Mouse (Mus musculus): ENCODE results near the gene Ypel3.
"Not testable (repeated sequence)": the region's sequence is repeated elsewhere in the genome, so short reads cannot be mapped to it uniquely, and the experiment has no call there.

The Ypel3 gene

DNA sequence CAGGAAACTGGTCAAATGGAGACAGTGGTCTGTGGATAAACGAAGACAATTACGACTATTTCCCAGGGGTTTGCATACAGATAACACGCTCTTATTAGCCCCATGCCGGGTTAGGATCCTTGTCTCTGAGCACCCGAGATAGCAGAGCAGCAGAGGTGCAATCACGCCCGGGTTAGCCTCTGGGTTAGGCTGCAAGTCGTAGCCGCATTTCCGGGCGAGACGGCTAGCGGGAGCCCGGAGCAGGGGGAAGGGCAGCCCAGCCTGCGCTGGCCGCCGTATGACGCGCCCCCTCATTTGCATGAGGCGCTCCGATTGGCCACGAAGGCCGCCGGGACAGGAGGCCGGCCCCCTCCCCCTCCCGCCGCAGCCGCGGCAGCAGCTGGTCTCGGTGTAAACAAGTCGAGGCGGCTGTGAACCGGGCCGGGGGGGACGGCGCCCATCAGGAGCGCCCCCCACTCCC lies at the start of gene Ypel3:
TSS of gene Ypel3 (plus strand) at position 358 of the 460 bp plus-strand sequence.
- DNase-seq: peak; percentile 97

DNA sequence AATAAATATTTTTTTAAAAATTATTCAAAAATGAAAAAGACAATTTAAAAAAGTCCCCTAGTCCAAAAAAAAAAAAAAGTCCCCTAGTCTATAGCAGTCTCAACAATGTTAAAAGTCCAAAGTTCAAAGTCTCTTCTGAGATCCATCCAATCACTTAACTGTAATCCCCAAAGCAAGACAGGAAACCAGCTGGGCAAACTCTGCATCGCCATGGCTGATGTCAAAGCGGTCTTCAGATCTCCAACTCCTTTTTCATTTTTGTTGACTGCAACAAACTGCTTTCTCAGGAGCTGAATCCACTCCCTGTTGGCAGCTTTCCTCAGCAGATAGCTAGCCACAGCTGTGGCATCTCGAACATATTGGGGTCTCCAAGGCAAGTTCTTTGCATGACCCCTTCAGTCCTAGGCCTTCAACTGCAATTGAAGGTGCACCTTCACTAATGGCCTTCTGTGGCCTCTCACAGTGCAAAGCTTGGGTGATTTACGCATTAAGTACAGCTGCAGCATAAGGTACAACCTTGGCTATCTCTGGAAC lies 46.4 kb upstream of the Ypel3 start:
- not testable (repeated sequence) for DNase-seq

DNA sequence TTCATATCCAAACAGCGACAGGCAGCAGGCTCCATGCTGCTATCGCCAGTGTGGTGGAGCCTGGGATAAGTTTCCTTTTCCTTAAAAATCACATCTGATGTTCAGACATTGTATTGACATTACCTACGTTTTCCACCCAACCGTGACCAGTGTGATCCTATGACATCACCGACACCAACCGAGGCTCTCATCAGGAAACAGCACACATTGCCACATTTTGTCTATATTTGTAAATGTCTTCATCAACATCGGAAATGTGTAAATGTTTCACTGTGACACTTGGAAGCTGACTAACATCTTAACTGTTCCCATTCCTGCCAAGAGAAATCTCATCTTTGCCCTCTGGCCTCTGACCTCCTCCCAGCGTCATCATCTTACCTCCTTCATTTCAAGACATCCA lies 40.6 kb upstream of the Ypel3 start:
- DNase-seq: no peak

GRCm38 (mm10) chr7:126739551-126739950 lies 37.2 kb upstream of the Ypel3 start:
- DNase-seq: no peak

DNA sequence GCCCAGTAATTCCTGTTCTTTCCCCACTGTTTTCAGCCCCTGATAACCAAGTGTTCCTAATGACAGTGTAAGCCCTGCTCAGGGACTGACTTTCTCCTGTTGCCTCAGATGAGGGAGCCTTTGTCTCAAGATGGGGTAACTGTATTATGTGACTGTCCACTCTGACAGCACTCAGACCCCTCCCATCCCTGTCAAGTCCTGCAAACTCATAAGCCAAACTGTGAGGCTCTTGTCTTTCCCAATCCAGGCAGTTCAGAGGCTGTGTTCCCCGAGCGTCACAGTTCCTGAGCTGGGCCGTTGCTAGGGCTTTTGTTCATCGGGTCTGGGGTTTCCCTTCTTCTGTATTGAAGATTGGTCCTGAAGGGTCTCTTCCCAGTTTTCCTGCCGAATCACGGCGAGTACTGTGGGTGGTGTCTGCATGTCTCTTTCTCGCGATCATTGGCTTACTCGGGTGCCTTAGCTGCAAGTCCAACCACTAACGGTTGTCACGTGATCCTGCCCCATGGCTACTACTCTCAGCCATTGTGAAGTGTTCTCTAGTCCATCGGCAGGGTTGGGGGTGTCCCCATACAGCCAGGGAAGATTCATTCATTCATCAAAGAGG lies 36.5 kb upstream of the Ypel3 start:
- DNase-seq: no peak

DNA sequence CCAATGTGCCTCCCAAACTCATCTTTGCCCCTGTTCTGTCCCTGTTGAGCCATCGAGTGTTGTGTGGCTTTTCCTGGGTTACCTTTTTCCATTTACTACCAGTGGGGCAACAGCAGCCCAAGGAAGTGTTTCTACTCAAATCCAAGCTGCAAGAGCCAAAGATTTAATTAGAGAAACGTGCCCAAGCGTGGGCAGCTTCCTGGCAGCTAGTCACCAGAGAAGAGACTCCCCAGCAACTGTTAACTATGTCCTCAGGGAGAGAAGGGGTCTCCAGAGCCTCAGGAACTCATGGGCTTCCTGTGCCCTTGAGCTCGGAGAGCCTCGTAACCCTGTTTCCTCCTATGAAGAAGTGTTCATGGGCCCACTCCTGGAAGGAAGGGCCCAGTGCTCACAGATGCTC lies 35.8 kb upstream of the Ypel3 start:
- no peak for DNase-seq

DNA sequence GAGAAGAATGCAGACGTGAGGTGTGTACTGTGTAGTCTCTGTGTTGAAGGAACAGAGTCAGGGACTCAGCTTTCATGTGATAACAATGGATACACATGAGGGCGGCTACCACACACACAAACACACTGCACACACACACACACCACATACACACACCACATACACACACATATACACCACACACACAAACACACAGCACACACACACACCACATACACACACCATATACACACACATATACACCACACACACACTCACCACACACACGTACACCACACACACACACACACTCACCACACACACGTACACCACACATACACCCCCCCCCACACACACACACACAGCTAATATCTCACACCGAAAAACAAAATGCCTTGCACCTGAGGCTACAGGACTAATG lies 35.3 kb upstream of the Ypel3 start:
- DNase-seq: no peak

DNA sequence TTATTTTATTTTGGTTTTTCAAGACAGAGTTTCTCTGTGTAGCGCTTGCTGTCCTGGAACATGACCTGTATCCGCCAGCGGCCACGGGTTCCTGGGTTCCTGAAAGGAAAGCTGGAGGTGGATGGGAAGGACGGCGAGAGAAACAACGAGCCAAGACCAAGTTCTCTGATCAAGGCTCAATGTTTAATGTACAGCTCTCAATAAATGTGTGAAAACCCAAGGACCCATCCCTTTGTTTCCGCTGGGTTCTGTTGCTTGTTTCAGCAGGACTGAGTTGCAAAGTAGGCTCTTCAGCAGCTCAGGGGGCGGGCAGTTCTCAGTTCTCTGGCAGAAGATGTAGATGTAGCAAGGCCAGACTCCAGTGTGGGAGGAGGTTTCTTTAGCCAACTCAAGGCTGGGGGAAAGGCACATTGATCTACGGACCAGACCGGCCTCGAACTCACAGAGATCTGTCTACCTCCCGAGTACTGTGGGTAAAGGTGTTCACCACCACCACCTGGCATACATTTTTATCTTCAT lies 34.7 kb upstream of the Ypel3 start:
- DNase-seq: no peak

GRCm38 (mm10) chr7:126746066-126746465 lies 30.7 kb upstream of the Ypel3 start:
- no peak for DNase-seq

DNA sequence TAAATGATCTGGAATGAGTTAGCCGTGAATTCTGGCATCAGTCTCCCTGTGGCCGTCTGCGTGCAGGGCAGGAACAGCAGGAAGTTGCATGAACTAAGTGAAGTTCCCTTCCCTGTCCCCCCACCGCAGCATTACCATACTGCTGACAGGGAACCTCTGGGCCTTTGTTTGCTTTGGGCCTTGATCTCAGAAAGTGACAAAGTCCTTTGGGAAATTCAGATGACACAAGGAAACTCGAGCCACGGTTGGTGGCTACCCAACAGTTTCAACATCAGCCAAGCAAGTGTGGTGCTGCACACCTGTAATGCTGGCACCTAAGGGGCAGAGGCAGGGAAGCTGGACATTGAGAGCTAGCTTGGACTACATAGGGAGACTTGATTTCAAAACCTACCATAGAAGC lies 30.0 kb upstream of the Ypel3 start:
- DNase-seq: peak; percentile 36

DNA sequence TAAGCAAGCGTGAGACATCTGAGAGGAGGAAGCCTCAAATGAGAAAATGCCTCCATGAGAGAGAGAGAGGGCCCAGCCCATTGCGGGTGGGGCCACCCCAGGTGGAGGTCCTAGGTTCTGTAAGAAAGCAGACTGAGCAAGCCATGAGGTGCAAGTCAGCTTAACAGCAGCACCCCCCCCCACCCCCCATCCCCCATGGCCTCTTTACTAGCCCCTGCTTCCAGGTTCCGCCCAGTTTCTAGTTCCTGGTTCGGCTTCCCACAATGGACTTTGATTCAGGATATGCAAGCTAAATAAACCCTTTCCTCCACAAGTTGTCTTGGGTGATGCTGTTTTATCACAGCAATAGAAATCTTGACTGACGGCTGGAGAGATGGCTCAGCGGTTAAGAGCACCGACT lies 27.9 kb upstream of the Ypel3 start:
- DNase-seq: peak; percentile 45

- peak; percentile 19 for DNase-seq
Observed at GRCm38 (mm10) chr7:126749582-126750343, 27.0 kb upstream of the Ypel3 start.

DNA sequence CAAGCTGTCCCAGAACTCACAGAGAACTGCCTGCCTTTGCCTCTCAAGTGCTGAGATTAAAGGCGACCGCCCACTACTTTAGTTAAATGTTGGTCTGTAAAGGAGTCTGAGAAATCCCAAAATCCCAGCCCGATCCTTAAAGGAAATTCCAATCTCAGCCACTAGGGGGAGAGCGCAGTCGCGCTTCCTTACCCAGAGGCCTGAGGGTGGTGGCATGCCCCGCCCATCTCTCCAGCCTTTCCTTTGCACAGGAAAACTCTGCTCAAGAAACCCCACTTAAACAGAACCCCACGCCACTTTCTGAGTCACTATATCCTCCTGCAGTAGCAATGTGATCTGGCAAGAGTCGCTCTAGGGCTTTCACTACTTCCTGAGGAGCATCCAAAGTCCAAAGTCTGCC lies 21.9 kb upstream of the Ypel3 start:
- DNase-seq: peak; percentile 71

DNA sequence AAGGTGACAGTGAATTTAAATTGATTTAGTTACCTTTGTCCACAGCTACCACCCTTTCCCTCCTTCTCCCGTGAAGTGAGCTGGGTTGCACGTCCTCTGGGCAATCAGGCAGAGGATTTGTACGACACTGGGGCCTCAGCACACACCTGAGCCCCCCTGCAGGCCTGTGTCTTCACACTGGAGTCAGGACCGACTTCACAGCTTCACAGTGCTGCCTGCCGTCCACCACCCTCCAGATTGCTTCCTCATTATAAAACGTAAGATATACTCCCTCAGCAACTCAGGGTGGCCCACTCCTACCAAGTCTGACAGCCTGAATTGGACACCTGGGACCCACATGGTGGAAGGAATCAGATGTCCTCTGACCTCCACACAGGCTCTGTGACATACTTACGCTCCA lies 18.2 kb upstream of the Ypel3 start:
- peak; percentile 21 for DNase-seq

GRCm38 (mm10) chr7:126759050-126759671 lies 17.6 kb upstream of the Ypel3 start, which contains the start of gene Mapk3:
Mapk3 (plus strand) TSS chr7:126759601.
- peak; percentile 94 for DNase-seq

GRCm38 (mm10) chr7:126759672-126760390 lies 16.9 kb upstream of the Ypel3 start:
- DNase-seq: no peak

DNA sequence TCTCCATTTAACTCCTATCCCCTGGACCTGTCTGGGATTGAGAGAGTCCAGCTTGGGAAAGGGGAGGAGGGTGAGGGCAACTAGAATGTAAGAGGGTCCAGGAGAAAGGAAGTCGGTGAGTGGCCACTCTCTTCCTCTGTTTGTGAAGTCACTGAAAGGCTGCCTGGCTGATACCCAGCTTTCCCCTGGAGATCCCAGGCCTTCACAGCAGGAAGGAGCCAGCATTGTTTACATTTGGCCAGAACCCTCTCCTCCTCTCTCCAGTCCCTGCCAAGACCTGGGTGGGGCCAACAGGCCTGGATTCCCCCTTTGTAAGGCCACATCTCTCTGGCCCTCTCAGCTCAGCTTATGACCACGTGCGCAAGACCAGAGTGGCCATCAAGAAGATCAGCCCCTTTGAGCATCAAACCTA lies 16.4 kb upstream of the Ypel3 start:
- DNase-seq: no peak

GRCm38 (mm10) chr7:126760956-126761355 lies 15.8 kb upstream of the Ypel3 start:
- DNase-seq: peak; percentile 7

- DNase-seq: peak; percentile 7
Observed at GRCm38 (mm10) chr7:126761529-126762067, 15.2 kb upstream of the Ypel3 start.

DNA sequence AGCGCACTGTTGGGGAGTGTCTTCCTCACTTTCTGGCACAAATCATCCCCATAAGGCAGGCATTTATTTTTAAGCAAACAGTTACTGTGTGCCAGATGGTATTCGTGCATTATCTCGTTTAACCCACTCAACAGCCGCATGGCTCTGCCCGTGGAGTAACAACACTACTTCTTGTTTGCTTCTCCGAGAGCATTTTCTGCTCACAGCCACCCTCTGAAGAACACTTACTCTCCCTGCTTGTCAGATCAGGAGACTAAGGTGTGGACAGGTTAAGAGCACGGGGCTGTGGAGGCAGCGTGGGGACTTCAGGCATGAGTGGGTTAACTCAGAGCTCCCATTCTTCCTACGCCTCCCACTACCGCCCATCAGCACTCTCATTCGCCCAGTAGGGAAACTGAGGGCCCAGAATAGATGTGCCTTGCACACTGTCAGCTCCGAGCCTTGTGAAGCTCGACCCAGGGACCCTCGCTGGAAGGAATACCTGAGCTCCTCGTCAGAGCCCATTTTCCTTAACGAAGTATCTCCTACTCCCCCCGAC lies 14.2 kb upstream of the Ypel3 start:
- DNase-seq: no peak

DNA sequence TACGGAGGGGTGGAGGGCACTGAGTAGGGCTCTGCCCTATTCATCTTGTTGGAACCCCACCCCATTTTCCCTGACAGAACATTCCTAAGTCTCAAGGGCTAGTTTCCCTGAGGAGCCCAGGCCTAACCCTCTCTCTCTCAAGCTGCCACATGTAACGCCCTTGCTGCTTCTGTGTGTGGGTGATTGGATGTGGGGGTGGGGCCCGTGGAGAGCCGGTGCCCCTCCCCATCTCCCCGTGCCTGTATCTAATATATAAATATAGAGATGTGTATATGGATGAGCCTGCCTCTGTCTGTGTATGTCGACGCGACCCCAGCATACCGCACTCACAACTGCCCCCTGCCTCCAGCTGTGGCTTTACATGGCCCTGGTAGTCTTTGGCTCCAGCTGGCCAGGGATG lies 11.2 kb upstream of the Ypel3 start:
- DNase-seq: no peak

GRCm38 (mm10) chr7:126766201-126766600 lies 10.6 kb upstream of the Ypel3 start, which contains the start of gene Gdpd3:
Gdpd3 (plus strand) TSS chr7:126766334.
- no peak for DNase-seq
